Mouse (Mus musculus) hindbrain, postnatal 0 days (tissue): ENCODE data around the gene Nell1. TPM values are rescaled to one million over a fixed set of nuclear protein-coding genes. Genes with fewer than 3 reads are reported as not detected.

Source experiments
- ATAC-seq: fragments of 200-750 bp; cut with Nextera tagmentation; 2 replicates; pipeline ENCODE4 v1.8.0; 2017; ENCODE audit warnings: mild to moderate bottlenecking, moderate TSS enrichment, moderate library complexity
- DNase-seq: peaks from one replicate; pipeline ENCODE4 v3.0.0-alpha.2; 2015; ENCODE audit warnings: low spot score
- H3K27ac ChIP-seq: fragments of 300-500 bp; sonication (generic); 2 replicates; pipeline ENCODE4 v1.5.1; 2014; ENCODE audit warnings: mild to moderate bottlenecking
- H3K27me3 ChIP-seq: fragments of 300-500 bp; sonication (generic); 2 replicates; pipeline ENCODE4 v1.6.1; 2014; ENCODE audit warnings: low read length, mixed read lengths; ENCODE audit not compliant: insufficient read depth
- H3K36me3 ChIP-seq: fragments of 300-500 bp; sonication (generic); 2 replicates; pipeline ENCODE4 v1.6.1; 2014; ENCODE audit warnings: low read length, mixed read lengths; ENCODE audit not compliant: insufficient read depth
- H3K4me1 ChIP-seq: fragments of 300-500 bp; sonication (generic); 2 replicates; pipeline ENCODE4 v1.6.1; 2014; ENCODE audit warnings: antibody characterized with exemption, low read length, mixed read lengths; ENCODE audit not compliant: insufficient read depth
- H3K4me2 ChIP-seq: fragments of 300-500 bp; sonication (generic); 2 replicates; pipeline ENCODE4 v1.6.1; 2014; ENCODE audit warnings: low read depth, mild to moderate bottlenecking, low read length, moderate library complexity, mixed read lengths
- H3K4me3 ChIP-seq: fragments of 300-500 bp; sonication (generic); 2 replicates; pipeline ENCODE4 v1.5.1; 2014; ENCODE audit warnings: low read length
- H3K9ac ChIP-seq: fragments of 300-500 bp; sonication (generic); replicated peaks from 2 replicates; pipeline ENCODE4 v1.6.1; 2014; ENCODE audit warnings: mild to moderate bottlenecking, low read length, moderate library complexity, mixed read lengths
- H3K9me3 ChIP-seq: fragments of 300-500 bp; sonication (generic); 2 replicates; pipeline ENCODE4 v1.6.1; 2016; ENCODE audit warnings: low read length, mixed read lengths
- CTCF ChIP-seq: IDR thresholded peaks from 2 replicates; pipeline ENCODE4 v1.5.1; 2016; ENCODE audit warnings: antibody characterized with exemption, control low read depth, low read depth
- WGBS: fragments of 180-500 bp; shearing (Covaris S2); extraction: QIAGEN DNeasy Blood & Tissue Kit; methylation state at CpG from one replicate; pipeline ENCODE4 v1.1.7; 2014; 5-methylcytosine and 5-hydroxymethylcytosine counted together
- polyA plus RNA-seq: library from polyadenylated mRNA; unstranded; fragments of >200 nt; fragmentation: Nextera tagmentation; extraction: Ambion mirVana; gene quantifications from 2 replicates; pipeline ENCODE4 v1.2.1, GENCODE M21; 2015
- total RNA-seq: library from RNA; depleted of rRNA; stranded (reverse); fragments of >200 nt; gene quantifications from 2 replicates; pipeline ENCODE4 v1.2.3, GENCODE M21; 2014

Nell1 gene
- total and polyA plus RNA-seq, 2 experiments from 2014 or later, result 37.8 to 66.4 TPM

- Histone ChIP-seq H3K9ac (no peak overlapping the region), H3K27me3 (no peaks in the 10 kb centered on the region), H3K9me3 (no peaks in the 10 kb centered on the region), H3K4me1 (no peaks in the 10 kb centered on the region), H3K36me3 (no peaks in the 10 kb centered on the region), H3K4me3 (no peak overlapping the region), H3K27ac (no peak overlapping the region), H3K4me2 (no peak overlapping the region)
- WGBS, result 90% methylated on average over 9 of the region's 9 CpGs
- DNase-seq, result no peak
- TF ChIP-seq CTCF, result no peak
- ATAC-seq, result no peak
Observed at GRCm38 (mm10) chr7:49946691-49947090, 28.0 kb upstream of the Nell1 start.

DNA sequence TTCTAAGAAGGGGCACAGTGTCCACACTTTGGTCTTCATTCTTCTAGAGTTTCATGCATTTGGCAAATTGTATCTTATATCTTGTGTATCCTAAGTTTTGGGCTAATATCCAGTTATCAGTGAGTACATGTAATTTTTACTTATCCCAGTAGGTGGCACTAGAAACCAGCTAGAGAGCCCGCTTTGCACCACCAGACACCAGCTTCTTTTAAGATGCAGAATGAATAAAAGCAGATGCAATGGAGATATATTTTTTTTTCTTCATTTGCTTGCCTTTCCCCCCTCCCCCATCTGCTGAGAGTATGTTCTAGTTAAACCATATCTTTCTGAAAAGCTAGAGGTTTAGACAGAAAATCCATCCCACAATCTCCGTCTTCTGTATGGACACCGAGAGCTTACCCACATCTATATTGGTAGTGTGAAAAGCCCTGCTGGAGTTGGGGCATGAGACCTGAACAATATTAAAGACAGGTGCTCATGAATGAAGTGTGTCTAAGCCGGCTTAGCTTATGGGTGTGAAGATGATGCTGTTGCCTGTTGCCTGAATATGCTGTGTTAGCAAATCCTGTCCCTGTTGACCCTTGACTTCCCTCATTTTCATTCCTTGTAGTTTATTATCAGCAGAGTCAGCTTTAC lies 21.0 kb upstream of the Nell1 start:
- DNase-seq (peak; percentile 81), ATAC-seq (0 out of 2 replicates have a peak, but pooled peaks have one; percentile 50)
- H3K27me3 ChIP-seq, result no peaks in the 10 kb centered on the region
- WGBS, result 47% methylated on average over 4 of the region's 4 CpGs
- no peak overlapping the region for H3K4me2 ChIP-seq
- H3K27ac ChIP-seq, result no peak overlapping the region
- TF ChIP-seq CTCF, result peak; percentile 75
- H3K4me1 ChIP-seq, result no peaks in the 10 kb centered on the region
- H3K36me3 ChIP-seq, result no peaks in the 10 kb centered on the region
- no peaks in the 10 kb centered on the region for H3K9me3 ChIP-seq
- H3K4me3 ChIP-seq, result no peak overlapping the region
- no peak overlapping the region for H3K9ac ChIP-seq

DNA sequence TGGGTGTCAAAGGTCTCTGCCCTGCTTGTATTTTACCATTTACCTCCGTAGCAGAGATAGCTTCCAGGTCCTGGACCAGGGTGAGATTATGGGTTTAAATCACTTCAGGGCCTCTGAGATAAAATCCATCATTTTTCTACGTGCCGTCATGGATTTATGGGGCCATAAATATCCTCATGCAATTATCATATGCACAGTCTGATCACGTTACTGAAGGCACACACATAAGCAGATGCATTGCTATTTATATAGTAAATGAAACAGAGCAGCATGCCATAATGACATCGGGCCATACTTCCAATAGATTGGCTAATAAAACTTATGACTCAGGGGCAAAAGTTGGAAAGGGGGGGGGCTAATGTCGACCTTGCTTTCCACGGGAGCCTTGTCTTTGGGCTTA lies 19.8 kb upstream of the Nell1 start:
- no peaks in the 10 kb centered on the region for H3K9me3 ChIP-seq
- TF ChIP-seq CTCF, result no peak
- H3K4me3 ChIP-seq, result no peak overlapping the region
- DNase-seq, result no peak
- H3K4me2 ChIP-seq, result no peak overlapping the region
- H3K27ac ChIP-seq, result no peak overlapping the region
- H3K27me3 ChIP-seq, result no peaks in the 10 kb centered on the region
- no peaks in the 10 kb centered on the region for H3K4me1 ChIP-seq
- no peak for ATAC-seq
- no peaks in the 10 kb centered on the region for H3K36me3 ChIP-seq
- WGBS, result 67% methylated on average over 7 of the region's 7 CpGs
- no peak overlapping the region for H3K9ac ChIP-seq

GRCm38 (mm10) chr7:49957142-49957541 lies 17.5 kb upstream of the Nell1 start:
- no peak for ATAC-seq
- H3K9me3 ChIP-seq, result no peaks in the 10 kb centered on the region
- H3K9ac ChIP-seq, result no peak overlapping the region
- no peak overlapping the region for H3K4me2 ChIP-seq
- no peaks in the 10 kb centered on the region for H3K27me3 ChIP-seq
- DNase-seq, result no peak
- no peak overlapping the region for H3K4me3 ChIP-seq
- 68% methylated on average over 3 of the region's 3 CpGs for WGBS
- H3K36me3 ChIP-seq, result no peaks in the 10 kb centered on the region
- H3K27ac ChIP-seq, result no peak overlapping the region
- no peak for TF ChIP-seq CTCF
- H3K4me1 ChIP-seq, result no peaks in the 10 kb centered on the region

- WGBS, result 55% methylated on average over 2 of the region's 2 CpGs
- ATAC-seq, result no peak
- no peak overlapping the region for H3K4me2 ChIP-seq
Observed at GRCm38 (mm10) chr7:49963764-49964163, 10.9 kb upstream of the Nell1 start.

GRCm38 (mm10) chr7:49969516-49969915 lies 5.1 kb upstream of the Nell1 start:
- H3K36me3 ChIP-seq, result no peaks in the 10 kb centered on the region
- H3K9ac ChIP-seq, result no peak overlapping the region
- H3K4me3 ChIP-seq, result no peak overlapping the region
- no peaks in the 10 kb centered on the region for H3K27me3 ChIP-seq
- no peak for DNase-seq
- no peaks in the 10 kb centered on the region for H3K4me1 ChIP-seq
- 0 out of 2 replicates have a peak, but pooled peaks have one; percentile 32 for ATAC-seq
- H3K9me3 ChIP-seq, result no peaks in the 10 kb centered on the region
- no peak overlapping the region for H3K4me2 ChIP-seq
- no peak overlapping the region for H3K27ac ChIP-seq
- TF ChIP-seq CTCF, result no peak
- 26% methylated on average over 4 of the region's 4 CpGs for WGBS

More at GRCm38 (mm10) chr7:49963764-49964163, 10.9 kb upstream of the Nell1 start:
- Histone ChIP-seq H3K9ac (no peak overlapping the region), H3K4me3 (no peak overlapping the region), H3K36me3 (no peaks in the 10 kb centered on the region), H3K9me3 (no peaks in the 10 kb centered on the region), H3K27ac (no peak overlapping the region), H3K4me1 (no peaks in the 10 kb centered on the region), H3K27me3 (no peaks in the 10 kb centered on the region)
- no peak for TF ChIP-seq CTCF
- no peak for DNase-seq

DNA sequence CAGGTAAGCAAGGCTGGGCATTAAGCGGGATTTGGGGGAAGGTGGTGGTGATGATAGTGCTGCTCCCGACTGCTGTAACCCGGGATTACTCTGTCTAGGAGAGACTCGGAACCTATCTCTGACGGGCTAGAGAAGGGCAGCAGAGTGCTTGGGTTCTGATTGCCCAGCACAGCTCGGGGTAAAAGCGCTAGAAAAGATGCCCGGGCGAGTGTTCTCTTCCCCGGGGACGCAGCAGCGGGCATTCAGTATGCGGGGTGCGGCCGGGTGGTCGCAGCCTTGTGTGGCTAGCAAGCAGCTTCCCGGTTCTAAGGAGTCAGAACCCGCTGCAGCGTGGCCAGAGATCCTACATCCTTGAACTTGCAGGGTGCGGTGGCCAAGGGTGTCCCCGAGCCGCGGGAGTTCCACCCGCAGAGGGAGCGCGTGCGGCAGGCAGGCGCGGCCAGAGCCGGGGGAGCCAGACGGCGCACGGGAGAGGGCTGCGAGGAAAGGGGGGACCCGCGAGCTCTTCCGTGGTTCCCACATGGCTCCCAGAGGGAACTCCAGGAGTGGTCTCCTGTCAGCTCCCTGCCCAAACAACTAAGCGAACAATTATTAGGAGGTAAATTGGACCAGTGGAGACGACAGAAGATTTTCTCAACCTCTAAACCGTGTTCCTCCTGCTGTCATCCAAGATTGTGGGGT lies 917 bp downstream of the Nell1 start:
- DNase-seq (peak; percentile 50), ATAC-seq (peak; percentile 48; the same call in 1 of the 2 replicates)
- Histone ChIP-seq H3K27ac (no peak overlapping the region), H3K4me2 (peak overlapping the region; percentile 92), H3K9me3 (no peaks in the 10 kb centered on the region), H3K4me1 (peaks cover 5% of the 10 kb centered on the region; the same call in 1 of the 2 replicates), H3K9ac (peak overlapping the region; percentile 47), H3K36me3 (no peaks in the 10 kb centered on the region), H3K4me3 (peak overlapping the region; percentile 54), H3K27me3 (peaks cover 6% of the 10 kb centered on the region; the same call in 1 of the 2 replicates)
- under 1% methylated on average over 40 of the region's 40 CpGs for WGBS
- TF ChIP-seq CTCF, result peak; percentile 21
